Mouse (Mus musculus): ENCODE results near the gene Vsig10. TPM values are rescaled to one million over a fixed set of nuclear protein-coding genes. Genes with fewer than 3 reads are reported as not detected.
A peak's percentile ranks its signal among the peaks of the same experiment; 100 is the strongest.

The Vsig10 gene
- polyA plus RNA-seq, 1 experiment from 2014 or later: 2.5 TPM

GRCm38 (mm10) chr5:117360631-117361541 is 42.0 kb downstream of the Vsig10 start:
- Histone ChIP-seq H3K9me3 (ENCODE audit: control insufficient read depth, low read length) (no peaks in the 10 kb centered on the region), H3K36me3 (ENCODE audit: control insufficient read depth, insufficient read depth, low read length) (no peaks in the 10 kb centered on the region), H3K27ac (ENCODE audit: low read depth, low read length) (peak overlapping the region; percentile 37; the same call in 1 of the 2 replicates), H3K4me3 (ENCODE audit: low read depth, low read length) (no peak overlapping the region), H3K4me2 (ENCODE audit: low read depth, low read length, severe bottlenecking) (peak overlapping the region; percentile 1; the same call in 1 of the 2 replicates), H3K4me1 (replicated peaks; ENCODE audit: control insufficient read depth, insufficient read depth, low read length) (peaks cover 19% of the 10 kb centered on the region; the same call in 1 of the 2 replicates), H3K27me3 (ENCODE audit: control insufficient read depth, insufficient read depth, low read length) (no peaks in the 10 kb centered on the region), H3K9ac (ENCODE audit: low read length) (no peak overlapping the region; the same call in 1 of the 2 replicates)
- WGBS: 29% methylated on average over 13 of the region's 13 CpGs
- ATAC-seq (replicated peaks; ENCODE audit: low FRiP score) (peak; percentile 39; the same call in 1 of the 2 replicates), DNase-seq (ENCODE audit: low spot score) (peak; percentile 77)

GRCm38 (mm10) chr5:117361590-117361989 is 42.7 kb downstream of the Vsig10 start:
- no peak for DNase-seq (ENCODE audit: low spot score)
- Histone ChIP-seq H3K9ac (ENCODE audit: low read length) (no peak overlapping the region), H3K4me1 (replicated peaks; ENCODE audit: control insufficient read depth, insufficient read depth, low read length) (peaks cover 17% of the 10 kb centered on the region; the same call in 1 of the 2 replicates)

GRCm38 (mm10) chr5:117363066-117363782 is 44.3 kb downstream of the Vsig10 start:
- no peaks in the 10 kb centered on the region for H3K27me3 ChIP-seq (ENCODE audit: control insufficient read depth, insufficient read depth, low read length)
- ATAC-seq (replicated peaks; ENCODE audit: low FRiP score) (no peak), DNase-seq (ENCODE audit: low spot score) (no peak)
- H3K9me3 ChIP-seq (ENCODE audit: control insufficient read depth, low read length): no peaks in the 10 kb centered on the region
- WGBS: 59% methylated on average over 15 of the region's 15 CpGs
- no peaks in the 10 kb centered on the region for H3K36me3 ChIP-seq (ENCODE audit: control insufficient read depth, insufficient read depth, low read length)
- H3K4me3 ChIP-seq (ENCODE audit: low read depth, low read length): no peak overlapping the region
- H3K4me1 ChIP-seq (replicated peaks; ENCODE audit: control insufficient read depth, insufficient read depth, low read length): peaks cover 17% of the 10 kb centered on the region; the same call in 1 of the 2 replicates
- H3K27ac ChIP-seq (ENCODE audit: low read depth, low read length): no peak overlapping the region
- no peak overlapping the region for H3K4me2 ChIP-seq (ENCODE audit: low read depth, low read length, severe bottlenecking)
- no peak overlapping the region for H3K9ac ChIP-seq (ENCODE audit: low read length)

More at GRCm38 (mm10) chr5:117361590-117361989, 42.7 kb downstream of the Vsig10 start:
- Histone ChIP-seq H3K4me3 (ENCODE audit: low read depth, low read length) (no peak overlapping the region), H3K36me3 (ENCODE audit: control insufficient read depth, insufficient read depth, low read length) (no peaks in the 10 kb centered on the region), H3K27me3 (ENCODE audit: control insufficient read depth, insufficient read depth, low read length) (no peaks in the 10 kb centered on the region), H3K27ac (ENCODE audit: low read depth, low read length) (0 out of 2 replicates have a peak overlapping the region, but pooled peaks have one; percentile 2), H3K9me3 (ENCODE audit: control insufficient read depth, low read length) (no peaks in the 10 kb centered on the region), H3K4me2 (ENCODE audit: low read depth, low read length, severe bottlenecking) (no peak overlapping the region)
- WGBS: 79% methylated on average over 4 of the region's 4 CpGs
- no peak for ATAC-seq (replicated peaks; ENCODE audit: low FRiP score)

- Histone ChIP-seq H3K4me2 (ENCODE audit: low read depth, low read length, severe bottlenecking) (no peak overlapping the region), H3K36me3 (ENCODE audit: control insufficient read depth, insufficient read depth, low read length) (no peaks in the 10 kb centered on the region), H3K27me3 (ENCODE audit: control insufficient read depth, insufficient read depth, low read length) (no peaks in the 10 kb centered on the region), H3K9me3 (ENCODE audit: control insufficient read depth, low read length) (no peaks in the 10 kb centered on the region), H3K4me1 (replicated peaks; ENCODE audit: control insufficient read depth, insufficient read depth, low read length) (peaks cover 13% of the 10 kb centered on the region; the same call in 1 of the 2 replicates), H3K4me3 (ENCODE audit: low read depth, low read length) (no peak overlapping the region), H3K9ac (ENCODE audit: low read length) (no peak overlapping the region), H3K27ac (ENCODE audit: low read depth, low read length) (no peak overlapping the region)
- WGBS: 87% methylated on average over 3 of the region's 3 CpGs
- DNase-seq (ENCODE audit: low spot score) (no peak), ATAC-seq (replicated peaks; ENCODE audit: low FRiP score) (no peak)
Observed at GRCm38 (mm10) chr5:117364821-117365220, 45.9 kb downstream of the Vsig10 start.

- H3K27ac ChIP-seq (ENCODE audit: low read depth, low read length): no peak overlapping the region
- H3K9me3 ChIP-seq (ENCODE audit: control insufficient read depth, low read length): no peaks in the 10 kb centered on the region
- WGBS: 90% methylated on average over 13 of the region's 13 CpGs
- H3K9ac ChIP-seq (ENCODE audit: low read length): no peak overlapping the region
- H3K36me3 ChIP-seq (ENCODE audit: control insufficient read depth, insufficient read depth, low read length): no peaks in the 10 kb centered on the region; the same call in 1 of the 2 replicates
- peaks cover 3% of the 10 kb centered on the region; the same call in 1 of the 2 replicates for H3K4me1 ChIP-seq (replicated peaks; ENCODE audit: control insufficient read depth, insufficient read depth, low read length)
- H3K27me3 ChIP-seq (ENCODE audit: control insufficient read depth, insufficient read depth, low read length): no peaks in the 10 kb centered on the region
- ATAC-seq (replicated peaks; ENCODE audit: low FRiP score): no peak
- no peak overlapping the region for H3K4me2 ChIP-seq (ENCODE audit: low read depth, low read length, severe bottlenecking)
- DNase-seq (ENCODE audit: low spot score): no peak
- H3K4me3 ChIP-seq (ENCODE audit: low read depth, low read length): no peak overlapping the region
Observed at GRCm38 (mm10) chr5:117365904-117366561, 47.1 kb downstream of the Vsig10 start.

GRCm38 (mm10) chr5:117367206-117367605 is 48.3 kb downstream of the Vsig10 start:
- Histone ChIP-seq H3K4me2 (ENCODE audit: low read depth, low read length, severe bottlenecking) (no peak overlapping the region), H3K9me3 (ENCODE audit: control insufficient read depth, low read length) (no peaks in the 10 kb centered on the region), H3K4me3 (ENCODE audit: low read depth, low read length) (no peak overlapping the region), H3K9ac (ENCODE audit: low read length) (no peak overlapping the region), H3K27ac (ENCODE audit: low read depth, low read length) (no peak overlapping the region), H3K36me3 (ENCODE audit: control insufficient read depth, insufficient read depth, low read length) (no peaks in the 10 kb centered on the region; the same call in 1 of the 2 replicates), H3K27me3 (ENCODE audit: control insufficient read depth, insufficient read depth, low read length) (no peaks in the 10 kb centered on the region), H3K4me1 (replicated peaks; ENCODE audit: control insufficient read depth, insufficient read depth, low read length) (no peaks in the 10 kb centered on the region)
- no peak for ATAC-seq (replicated peaks; ENCODE audit: low FRiP score)
- 57% methylated on average over 8 of the region's 8 CpGs for WGBS
- no peak for DNase-seq (ENCODE audit: low spot score)

GRCm38 (mm10) chr5:117370592-117370991 is 51.7 kb downstream of the Vsig10 start:
- Histone ChIP-seq H3K9me3 (ENCODE audit: control insufficient read depth, low read length) (no peaks in the 10 kb centered on the region), H3K9ac (ENCODE audit: low read length) (no peak overlapping the region), H3K4me1 (replicated peaks; ENCODE audit: control insufficient read depth, insufficient read depth, low read length) (no peaks in the 10 kb centered on the region), H3K36me3 (ENCODE audit: control insufficient read depth, insufficient read depth, low read length) (no peaks in the 10 kb centered on the region; the same call in 1 of the 2 replicates), H3K4me3 (ENCODE audit: low read depth, low read length) (no peak overlapping the region), H3K27ac (ENCODE audit: low read depth, low read length) (no peak overlapping the region), H3K4me2 (ENCODE audit: low read depth, low read length, severe bottlenecking) (no peak overlapping the region), H3K27me3 (ENCODE audit: control insufficient read depth, insufficient read depth, low read length) (no peaks in the 10 kb centered on the region)
- DNase-seq (ENCODE audit: low spot score): no peak
- ATAC-seq (replicated peaks; ENCODE audit: low FRiP score): no peak
- 93% methylated on average over 10 of the region's 10 CpGs for WGBS

GRCm38 (mm10) chr5:117373418-117373817 is 54.5 kb downstream of the Vsig10 start:
- ATAC-seq (replicated peaks; ENCODE audit: low FRiP score) (no peak), DNase-seq (ENCODE audit: low spot score) (no peak)
- Histone ChIP-seq H3K4me2 (ENCODE audit: low read depth, low read length, severe bottlenecking) (no peak overlapping the region), H3K4me3 (ENCODE audit: low read depth, low read length) (no peak overlapping the region), H3K27ac (ENCODE audit: low read depth, low read length) (no peak overlapping the region), H3K4me1 (replicated peaks; ENCODE audit: control insufficient read depth, insufficient read depth, low read length) (no peaks in the 10 kb centered on the region), H3K36me3 (ENCODE audit: control insufficient read depth, insufficient read depth, low read length) (no peaks in the 10 kb centered on the region; the same call in 1 of the 2 replicates), H3K27me3 (ENCODE audit: control insufficient read depth, insufficient read depth, low read length) (no peaks in the 10 kb centered on the region), H3K9ac (ENCODE audit: low read length) (no peak overlapping the region), H3K9me3 (ENCODE audit: control insufficient read depth, low read length) (no peaks in the 10 kb centered on the region)
- 92% methylated on average over 9 of the region's 9 CpGs for WGBS
